Mouse (Mus musculus): ENCODE measurements around the gene Tln1.
"Not testable (repeated sequence)": the region's sequence is repeated elsewhere in the genome, so short reads cannot be mapped to it uniquely, and the experiment has no call there.

Gene Tln1

DNA sequence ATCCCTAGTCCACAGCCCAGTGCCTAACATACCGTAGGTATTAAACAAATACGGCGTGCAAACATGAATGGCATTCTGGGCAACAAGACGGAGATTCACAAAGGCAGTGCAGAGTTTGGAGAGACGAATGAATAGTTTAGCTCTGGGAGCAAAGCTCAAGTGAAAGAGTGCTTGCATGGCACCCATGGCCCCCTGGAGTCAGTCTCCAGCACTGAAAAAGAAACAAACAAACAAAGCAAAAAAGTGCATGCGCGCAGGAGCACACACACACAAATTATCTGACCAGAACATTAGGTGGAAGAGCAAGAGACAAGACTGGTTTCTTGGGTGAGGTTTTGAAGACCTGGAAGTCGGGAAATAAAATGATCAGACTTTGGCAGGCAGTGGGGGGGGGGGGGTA, 56.4 kb downstream of the Tln1 start:
- DNase-seq (ENCODE audit: low spot score in 2 of 2) = no peak

DNA sequence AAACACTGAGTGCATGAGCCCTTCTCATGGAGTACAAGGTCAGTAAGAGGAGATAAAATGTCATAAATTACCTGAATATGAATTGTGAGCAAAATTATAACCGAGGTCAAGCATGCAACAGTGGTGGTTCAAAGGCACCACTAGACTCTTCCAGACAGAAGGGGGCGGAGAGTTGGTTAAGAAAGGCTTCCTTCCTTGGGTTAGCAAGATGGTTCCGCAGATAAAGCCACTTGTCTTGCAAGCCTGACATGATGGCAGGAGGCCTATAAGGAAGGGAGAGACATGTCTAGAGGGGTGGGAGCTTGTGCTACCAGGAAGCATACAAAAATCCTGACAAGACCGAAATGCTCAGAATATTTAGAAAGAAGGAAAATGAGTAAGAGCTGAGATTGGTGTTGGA, 58.2 kb downstream of the Tln1 start:
- DNase-seq (ENCODE audit: low spot score in 2 of 2) = no peak

DNA sequence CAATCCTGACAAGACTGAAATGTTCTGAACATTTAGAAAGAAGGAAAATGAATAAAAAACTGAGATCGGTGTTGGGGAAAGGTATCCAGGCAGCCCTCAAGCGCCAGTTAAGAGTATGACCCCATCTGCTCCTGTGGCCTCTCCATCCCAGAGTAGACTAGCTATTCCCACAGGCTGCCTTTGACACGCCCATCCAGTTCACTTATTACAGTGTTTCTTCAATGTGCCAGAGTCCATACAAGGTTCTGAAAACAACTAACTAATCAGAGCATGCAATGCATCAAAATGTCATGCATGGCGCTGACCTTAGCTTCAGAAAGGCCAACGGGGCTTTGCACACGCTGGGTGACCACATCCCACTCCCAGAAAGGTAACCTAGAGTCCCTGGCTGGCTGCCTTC, 59.0 kb downstream of the Tln1 start:
- DNase-seq (ENCODE audit: low spot score in 2 of 2) = no peak

DNA sequence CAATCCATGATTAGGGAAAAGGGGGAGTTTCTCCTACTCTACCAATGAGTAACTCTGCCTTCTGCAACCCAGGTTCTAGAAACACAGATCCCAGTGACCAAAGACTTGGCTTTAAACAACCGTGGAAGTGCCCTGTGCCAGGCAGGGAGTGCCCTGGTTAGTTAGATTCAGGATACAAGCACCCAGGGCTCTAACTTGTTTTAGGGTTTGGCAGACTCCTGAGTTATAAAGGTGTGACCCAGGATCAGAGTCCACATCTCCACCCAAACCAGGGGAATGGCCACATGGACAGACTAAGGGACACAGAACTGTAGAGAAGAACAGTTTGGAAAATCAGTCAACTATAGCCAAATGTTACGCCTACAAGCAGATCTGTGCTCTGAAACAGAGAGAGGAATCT, 59.5 kb downstream of the Tln1 start:
- DNase-seq (ENCODE audit: low spot score in 2 of 2) = no peak

DNA sequence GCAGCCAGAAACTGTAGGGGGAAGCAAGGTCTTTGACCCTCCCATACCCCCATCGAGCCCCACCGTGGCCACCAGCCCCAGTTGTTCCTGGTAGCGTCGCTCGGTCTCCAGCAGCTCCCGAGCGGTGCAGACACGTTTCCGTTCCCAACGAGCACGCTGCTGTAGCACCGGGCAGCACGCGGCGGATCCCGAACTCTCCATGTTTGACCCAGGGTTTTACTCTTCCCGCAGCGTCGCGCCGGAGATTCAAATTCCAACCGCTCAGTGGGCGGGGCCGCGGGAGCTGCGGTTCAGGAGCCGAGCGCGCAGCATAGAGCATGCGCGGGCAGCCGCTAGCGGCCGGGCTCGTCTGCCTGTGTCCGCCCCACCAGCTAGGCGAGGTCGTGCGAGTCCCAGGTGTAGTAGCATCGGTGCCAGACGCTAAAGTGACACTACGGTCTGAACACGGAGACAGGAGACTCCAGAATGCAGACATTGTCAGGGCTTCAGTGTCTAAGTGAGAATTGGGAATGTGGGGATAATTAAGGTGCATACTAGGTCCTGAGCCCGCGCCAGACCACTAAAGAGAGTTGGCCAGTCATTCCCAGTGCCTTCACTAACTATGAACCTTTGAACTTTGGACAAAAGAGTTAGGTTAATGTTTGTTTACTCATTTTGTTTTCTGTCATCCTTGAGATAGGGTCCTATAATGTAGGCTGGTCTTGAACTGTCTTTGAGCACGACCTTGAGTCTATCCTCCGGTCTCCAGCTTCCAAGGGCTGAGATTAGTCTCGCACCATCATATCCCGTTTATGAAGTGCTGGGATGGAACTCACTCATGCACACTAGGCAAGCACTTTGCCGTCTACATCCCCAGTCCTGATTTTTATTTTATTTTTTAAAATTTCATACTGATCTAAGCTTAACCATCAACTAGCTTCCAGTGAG, 62.8 kb downstream of the Tln1 start, which contains the start of gene Arhgef39:
Gene Arhgef39 (minus strand): TSS at position 289 of the 927 bp plus-strand sequence.
- DNase-seq (ENCODE audit: low spot score in 2 of 2) = peak; percentile 68 to 74

DNA sequence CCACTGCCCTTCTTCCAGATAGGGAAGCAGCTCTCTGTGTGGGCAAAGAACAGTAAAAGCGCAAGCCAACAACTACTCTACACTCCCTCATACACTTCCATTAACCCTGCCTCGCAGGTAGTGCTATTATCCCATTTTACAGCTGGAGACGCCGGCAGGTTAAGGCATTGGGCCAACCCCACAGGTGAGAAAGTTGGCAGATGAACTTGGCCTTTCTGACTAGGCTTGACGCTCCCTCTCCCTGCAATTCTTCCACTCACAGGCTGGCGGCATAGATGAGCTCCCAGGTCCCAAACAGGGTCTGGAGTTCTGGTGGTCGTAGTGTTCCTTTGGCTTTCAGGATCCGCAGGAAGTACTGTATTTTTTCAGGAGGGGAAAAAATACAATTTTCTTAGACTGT, 63.5 kb downstream of the Tln1 start:
- DNase-seq (ENCODE audit: low spot score in 2 of 2) = no peak

DNA sequence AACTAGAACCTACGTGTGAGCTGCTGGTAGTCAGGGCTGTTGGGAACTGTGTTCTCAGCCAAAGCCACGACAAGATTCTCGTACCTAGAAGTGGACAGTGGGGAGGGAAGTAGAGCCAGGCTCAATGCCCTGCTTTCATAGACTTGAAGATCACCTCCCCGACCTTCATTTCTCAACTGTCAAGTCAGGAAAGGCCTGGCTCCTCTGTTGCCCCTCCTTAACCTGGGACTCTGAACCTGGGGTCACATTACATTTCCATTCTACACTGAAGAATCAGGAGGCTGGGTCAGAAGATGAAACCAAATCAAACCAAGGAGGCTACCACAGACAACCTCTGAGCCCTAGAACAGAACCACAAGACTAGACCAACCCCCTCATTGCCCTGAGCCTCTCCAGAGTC, 64.5 kb downstream of the Tln1 start:
- no peak for DNase-seq (ENCODE audit: low spot score in 2 of 2)

DNA sequence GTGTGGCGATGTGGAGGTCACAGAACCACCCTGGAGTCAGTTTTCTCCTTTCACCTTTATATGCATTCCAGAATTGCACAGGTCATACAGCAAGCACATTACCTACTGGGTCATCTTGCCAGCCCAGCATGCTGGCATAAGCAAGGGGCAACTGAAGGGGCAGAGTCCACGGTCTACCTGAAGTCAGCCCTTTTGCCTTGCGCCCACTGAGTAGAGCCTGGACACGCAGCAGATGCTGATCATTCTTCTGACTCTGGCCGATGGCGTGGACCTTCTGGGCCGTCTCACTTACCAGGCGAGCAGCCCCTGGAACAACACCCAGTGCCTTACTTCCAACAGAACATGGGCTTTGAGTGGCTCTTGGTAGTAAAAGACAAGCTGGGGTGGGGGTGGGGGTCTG, 65.1 kb downstream of the Tln1 start:
- no peak for DNase-seq (ENCODE audit: low spot score in 2 of 2)

DNA sequence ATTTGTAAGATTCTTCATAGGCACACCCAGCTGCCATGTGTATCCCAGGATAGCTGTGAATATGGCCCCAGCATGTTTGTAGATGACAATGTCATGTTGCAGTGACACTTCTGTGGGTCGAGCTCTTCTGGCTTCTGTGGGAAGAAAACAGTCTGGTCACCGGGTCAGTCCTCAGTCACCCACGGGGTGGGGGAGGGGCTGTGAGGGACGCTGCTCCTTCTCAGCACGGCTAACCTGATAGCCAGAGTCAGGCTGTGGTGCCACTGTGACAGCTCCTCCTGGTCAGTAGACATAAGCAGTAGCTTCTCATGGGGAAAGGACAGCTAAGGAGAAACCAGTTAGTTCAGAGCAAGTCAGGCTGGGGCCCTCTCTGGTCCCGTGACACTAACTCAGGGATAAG, 65.9 kb downstream of the Tln1 start:
- no peak for DNase-seq (ENCODE audit: low spot score in 2 of 2)

DNA sequence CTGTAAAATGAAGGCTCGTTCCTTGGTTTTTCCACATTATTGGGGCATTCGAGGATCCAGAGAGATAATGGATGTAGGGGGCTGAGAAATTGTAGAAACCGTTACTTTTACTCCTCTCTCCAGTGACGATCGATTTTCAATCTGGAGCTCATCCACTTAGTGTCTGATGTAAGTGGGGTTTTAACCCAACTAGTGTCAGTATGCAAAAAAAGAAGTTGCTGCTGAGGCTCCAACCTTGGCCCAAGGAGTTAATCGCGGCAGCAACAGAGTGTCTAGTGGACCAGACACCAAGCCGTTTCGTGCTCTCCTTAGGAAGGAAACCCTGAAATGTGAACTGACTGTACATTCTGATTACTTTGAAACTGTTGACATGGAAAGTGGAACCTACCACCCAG, 68.6 kb downstream of the Tln1 start:
- no peak for DNase-seq (ENCODE audit: low spot score in 2 of 2)

DNA sequence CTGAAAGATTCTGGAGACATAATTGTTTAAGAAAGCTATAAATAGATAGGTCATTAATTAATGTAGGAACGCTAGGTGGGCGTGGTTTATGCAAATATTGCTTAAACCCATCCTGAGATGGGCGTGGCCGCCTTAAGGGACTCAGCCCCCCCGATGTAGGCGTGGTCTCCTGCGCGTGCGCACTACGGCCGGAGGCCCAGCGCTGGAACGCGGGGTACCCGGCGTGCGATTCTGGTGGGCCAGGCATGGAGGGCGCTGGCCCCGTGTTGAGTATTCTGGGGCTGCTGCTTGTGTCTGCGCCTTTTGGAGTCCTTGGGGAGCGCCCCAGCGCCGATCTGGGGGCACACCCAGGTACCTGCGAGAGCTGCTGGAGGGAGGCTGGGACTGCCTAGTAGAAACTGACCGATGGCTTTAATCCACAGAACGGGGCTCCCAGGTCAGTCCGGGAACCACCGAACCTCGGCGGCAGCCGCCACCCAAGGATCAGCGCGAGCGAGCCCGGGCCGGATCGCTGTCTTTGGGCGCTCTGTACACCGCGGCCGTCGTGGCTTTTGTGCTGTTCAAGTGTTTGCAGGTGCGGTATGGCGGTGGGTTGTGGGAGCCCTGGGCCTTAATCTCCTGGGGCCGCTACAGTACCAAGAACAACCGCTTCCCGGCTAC, 69.2 kb downstream of the Tln1 start:
- peak; percentile 97 for DNase-seq (ENCODE audit: low spot score in 2 of 2)

DNA sequence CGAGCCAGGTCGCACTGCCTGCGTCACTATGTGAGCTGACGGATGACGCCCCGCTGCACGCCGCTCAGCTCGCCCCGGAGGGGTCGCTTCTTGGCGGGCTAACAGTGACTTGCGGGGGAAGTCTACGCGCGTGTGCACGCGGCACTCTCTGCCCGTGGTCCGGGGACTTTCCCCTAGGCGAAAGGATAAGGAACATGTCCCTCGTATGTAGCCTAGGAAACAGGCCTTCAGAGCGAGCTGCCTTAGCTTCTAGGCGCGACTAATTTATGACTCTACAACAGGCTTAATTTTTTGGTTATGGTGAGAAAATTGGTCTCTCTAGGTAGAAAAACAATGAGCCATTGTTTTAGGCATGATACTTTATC, 69.7 kb downstream of the Tln1 start, which contains the start of gene Ccdc107:
Gene Ccdc107 (plus strand): TSS at position 80 of the 365 bp plus-strand sequence.
- peak; percentile 93 to 95 for DNase-seq (ENCODE audit: low spot score in 2 of 2)

DNA sequence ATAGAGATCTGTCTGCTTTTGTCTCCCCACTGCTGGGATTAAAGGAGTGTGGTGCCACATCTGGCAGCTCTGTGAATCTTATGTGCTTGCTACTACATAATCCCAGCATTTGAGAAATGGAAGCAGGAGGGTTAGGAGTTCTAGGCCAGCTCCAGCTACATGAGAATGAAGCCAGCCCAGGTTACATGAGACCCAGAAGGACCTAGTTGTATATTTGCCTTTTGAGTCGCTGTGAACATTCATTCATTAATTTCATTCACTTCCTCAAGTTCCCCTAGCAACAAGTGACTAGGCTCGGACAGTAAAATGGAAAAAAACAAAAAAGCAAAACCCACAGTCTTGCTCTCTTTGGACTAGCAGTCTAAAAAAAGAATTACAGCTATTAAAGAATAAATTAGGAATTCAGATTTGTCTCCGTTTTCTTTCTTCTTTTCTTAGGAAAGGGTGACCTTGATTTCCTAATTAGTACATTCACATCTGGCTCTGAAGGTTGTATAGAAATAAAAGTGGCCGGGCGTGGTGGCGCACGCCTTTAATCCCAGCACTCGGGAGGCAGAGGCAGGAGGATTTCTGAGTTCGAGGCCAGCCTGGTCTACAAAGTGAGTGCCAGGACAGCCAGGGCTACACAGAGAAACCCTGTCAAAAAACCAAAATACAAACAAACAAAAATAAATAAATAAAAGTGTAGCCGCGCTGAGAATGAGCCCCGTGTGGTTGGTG, 70.2 kb downstream of the Tln1 start:
- DNase-seq (ENCODE audit: low spot score in 2 of 2) = no peak

DNA sequence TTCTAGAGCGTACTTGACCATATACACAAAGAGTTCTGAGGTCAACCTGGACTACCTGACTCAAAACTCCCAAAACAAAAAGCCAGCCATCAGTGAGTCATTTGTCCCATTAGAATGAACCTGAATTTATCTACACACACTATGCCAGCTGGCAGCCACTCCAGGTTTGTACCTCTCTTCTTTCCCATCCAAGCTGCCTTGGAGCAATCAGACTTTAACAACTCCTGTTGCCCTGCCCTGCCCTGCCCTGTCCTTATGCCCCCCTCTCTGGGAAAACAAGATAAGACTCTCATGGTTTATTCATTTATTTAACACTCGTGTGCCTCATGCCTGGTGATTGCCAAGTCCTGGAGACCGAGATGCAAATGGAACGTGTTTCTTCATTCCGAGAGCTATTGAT, 71.7 kb downstream of the Tln1 start:
- no peak for DNase-seq (ENCODE audit: low spot score in 2 of 2)

DNA sequence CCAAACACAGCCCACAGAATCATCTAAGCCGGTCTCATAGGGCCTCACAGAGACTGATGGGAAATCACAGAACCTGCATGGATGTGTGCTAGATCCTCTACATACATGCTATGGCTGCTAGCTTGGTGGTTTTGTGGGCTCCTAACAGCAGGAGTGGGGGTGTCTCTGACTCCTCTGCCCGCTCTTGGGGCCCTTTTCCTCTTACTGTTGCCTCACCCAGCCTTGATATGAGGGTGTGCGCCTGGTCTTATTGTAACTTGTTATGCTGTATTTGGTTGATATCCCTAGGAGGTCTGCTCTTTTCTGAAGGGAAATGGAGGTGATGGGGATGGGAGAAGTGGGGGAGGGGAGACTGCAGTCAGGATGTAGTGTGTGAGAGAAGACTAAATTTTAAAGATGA, 72.9 kb downstream of the Tln1 start:
- DNase-seq (ENCODE audit: low spot score in 2 of 2) = no peak

DNA sequence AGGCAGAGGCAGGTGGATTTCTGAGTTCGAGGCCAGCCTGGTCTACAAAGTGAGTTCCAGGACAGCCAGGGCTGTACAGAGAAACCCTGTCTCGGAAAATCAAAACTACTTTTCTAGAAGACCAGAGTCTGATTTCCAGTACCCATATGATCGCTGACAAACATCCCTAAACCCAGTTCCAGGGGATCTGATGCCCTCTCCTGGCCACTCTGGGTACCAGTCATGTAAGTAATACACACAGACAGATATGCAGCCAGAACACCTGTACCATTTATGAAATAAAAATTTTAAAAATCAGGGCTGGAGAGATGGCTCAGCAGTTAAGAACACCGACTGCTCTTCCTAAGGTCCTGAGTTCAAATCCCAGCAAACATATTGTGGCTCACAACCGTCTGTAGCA, 76.8 kb downstream of the Tln1 start:
- not testable (repeated sequence) for DNase-seq (ENCODE audit: low spot score in 2 of 2)

DNA sequence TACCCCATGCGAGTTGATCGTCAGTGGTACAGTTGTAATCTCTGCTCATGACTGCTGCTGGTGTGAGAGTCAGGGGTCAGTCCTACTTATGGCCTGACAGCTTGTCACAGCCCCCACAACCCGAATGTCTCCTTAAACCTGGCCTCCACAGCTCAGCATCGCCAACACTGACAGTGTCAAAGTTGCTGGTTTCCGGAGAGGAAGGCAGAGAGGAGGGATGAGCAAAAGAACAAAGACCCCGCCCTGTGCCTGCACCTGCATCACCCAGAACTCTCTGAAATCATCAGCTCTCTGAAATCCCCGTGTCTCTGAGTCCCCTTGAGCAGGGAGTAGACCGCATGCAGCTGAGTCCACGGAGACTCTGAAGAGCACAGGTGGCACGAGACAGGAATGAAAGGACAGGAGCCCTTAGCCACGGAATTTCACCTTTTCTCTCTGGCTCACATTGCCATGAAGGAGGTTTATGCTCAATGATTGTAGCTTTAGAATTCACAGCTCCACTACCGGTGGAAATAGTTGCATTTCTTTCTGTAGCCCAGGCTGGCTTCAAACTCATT, 78.9 kb downstream of the Tln1 start, which contains the start of gene Sit1:
Gene Sit1 (minus strand): TSS at position 200 of the 557 bp plus-strand sequence.
- DNase-seq (ENCODE audit: low spot score in 2 of 2) = no peak

DNA sequence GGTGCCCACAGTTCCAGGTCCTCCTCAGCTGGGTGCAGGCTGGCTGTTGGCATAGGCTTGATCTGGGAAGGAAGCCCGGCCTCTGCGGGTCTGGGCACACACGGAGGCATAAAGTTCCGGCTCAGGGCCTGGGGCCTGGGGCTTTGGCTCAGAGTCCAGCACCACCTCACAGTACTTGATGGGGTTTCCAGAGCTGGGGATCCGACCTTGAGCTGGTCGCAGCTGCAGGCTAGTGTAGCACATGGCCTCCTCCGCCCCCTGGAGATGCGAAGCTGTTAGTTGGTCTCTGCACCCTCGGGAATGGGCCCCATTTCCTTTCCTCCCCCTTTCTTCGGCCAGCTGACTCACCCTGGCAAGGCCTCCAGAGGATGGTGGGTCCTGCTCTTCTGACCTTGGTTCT, 79.9 kb downstream of the Tln1 start:
- DNase-seq (ENCODE audit: low spot score in 2 of 2) = no peak

DNA sequence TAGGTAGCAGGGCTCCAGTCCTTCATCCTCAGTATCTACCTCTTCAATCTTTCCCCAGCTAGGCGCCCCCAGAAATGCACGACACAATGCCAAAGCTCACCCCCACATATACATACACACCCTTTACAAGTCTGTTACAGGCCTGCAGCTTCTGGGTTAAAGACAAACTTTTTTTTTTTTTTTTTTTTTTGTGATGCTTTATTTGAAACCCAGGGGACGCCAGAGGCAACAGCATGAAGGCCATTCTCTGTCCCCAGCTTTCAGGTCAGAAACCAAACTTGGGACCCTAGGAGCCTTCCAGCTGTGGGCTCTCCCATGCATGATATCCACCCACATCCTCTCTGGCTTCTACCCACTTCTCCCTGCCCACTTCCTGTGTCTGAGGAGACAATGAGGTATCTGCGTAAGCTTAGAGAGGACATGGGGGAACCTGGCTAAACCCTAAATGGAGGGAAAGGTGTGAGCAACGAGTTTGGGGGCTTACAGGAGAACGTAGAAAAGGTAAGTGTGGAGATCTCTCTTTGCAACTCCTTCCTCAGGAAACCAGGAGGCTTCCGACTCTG, 80.5 kb downstream of the Tln1 start:
- no peak for DNase-seq (ENCODE audit: low spot score in 2 of 2)

All from frontal cortex, postnatal 36 days (tissue).